Mouse (Mus musculus) spleen, adult 2 months (tissue): ENCODE results near the gene Slc35f6. TPM values are rescaled to one million over a fixed set of nuclear protein-coding genes. Genes with fewer than 3 reads are reported as not detected.
"Not testable (repeated sequence)": the region's sequence is repeated elsewhere in the genome, so short reads cannot be mapped to it uniquely, and the experiment has no call there.

Experiments used
- DNase-seq, 2 experiments: peaks; one replicate each; pipeline versions ENCODE4 v3.0.0 to v3.0.0-alpha.2; 2012 to 2021; ENCODE audit warnings: low spot score in 2 of 2, low read depth in 1 of 2
- H3K27ac ChIP-seq: fragments of 200-500 bp; 2 replicates; pipeline ENCODE4 v1.5.1; 2012; ENCODE audit warnings: low read length, inconsistent platforms; ENCODE audit not compliant: insufficient read depth
- H3K27me3 ChIP-seq: fragments of 200-500 bp; 2 replicates; pipeline ENCODE4 v1.6.1; 2012; ENCODE audit warnings: mild to moderate bottlenecking, moderate library complexity, low read length, inconsistent platforms; ENCODE audit not compliant: control insufficient read depth, insufficient read depth
- H3K36me3 ChIP-seq: fragments of 200-500 bp; 2 replicates; pipeline ENCODE4 v1.6.1; 2012; ENCODE audit warnings: mild to moderate bottlenecking, low read length, inconsistent platforms; ENCODE audit not compliant: control insufficient read depth, insufficient read depth
- H3K4me1 ChIP-seq: fragments of 200-500 bp; 2 replicates; pipeline ENCODE4 v1.6.1; 2011; ENCODE audit warnings: inconsistent platforms; ENCODE audit not compliant: control insufficient read depth, insufficient read depth, insufficient read length
- H3K4me3 ChIP-seq: fragments of 200-500 bp; 2 replicates; pipeline ENCODE4 v1.5.1; 2011; ENCODE audit warnings: mild to moderate bottlenecking, inconsistent platforms; ENCODE audit not compliant: insufficient read depth, insufficient read length; ENCODE audit errors: extremely low read depth
- CTCF ChIP-seq: fragments of 200-500 bp; IDR thresholded peaks from 2 replicates; pipeline ENCODE4 v1.5.1; 2011; ENCODE audit warnings: mild to moderate bottlenecking, inconsistent platforms; ENCODE audit not compliant: insufficient read depth, insufficient read length, insufficient replicate concordance; ENCODE audit errors: extremely low read depth
- POLR2A ChIP-seq: fragments of 200-500 bp; IDR thresholded peaks from 2 replicates; pipeline ENCODE4 v1.6.1; 2011; ENCODE audit warnings: low read depth, low read length, inconsistent platforms
- WGBS: fragments of 180-500 bp; shearing (Covaris S2); methylation state at CpG from one replicate; pipeline ENCODE4 v1.1.7; 2018; 5-methylcytosine and 5-hydroxymethylcytosine counted together
- polyA plus RNA-seq: library from polyadenylated mRNA; depleted of rRNA; stranded (reverse); fragments of >200 nt; gene quantifications from 2 replicates; pipeline ENCODE4 v1.2.3, GENCODE M21; 2012

Gene Slc35f6
- polyA plus RNA-seq, 1 experiment, result 56.6 TPM

- TF ChIP-seq CTCF (no peak), POLR2A (no peak)
- WGBS, result 89% methylated on average over 3 of the region's 3 CpGs
- H3K4me3 ChIP-seq, result no peak overlapping the region
- H3K36me3 ChIP-seq, result peaks cover 26% of the 10 kb centered on the region
- no peaks in the 10 kb centered on the region for H3K27me3 ChIP-seq
- peaks cover 6% of the 10 kb centered on the region; the same call in 1 of the 2 replicates for H3K4me1 ChIP-seq
- H3K27ac ChIP-seq, result no peak overlapping the region
- DNase-seq, result no peak
These were observed 21.7 kb downstream of the Slc35f6 start for GRCm38 (mm10) chr5:30669496-30669830.

- peaks cover 30% of the 10 kb centered on the region for H3K36me3 ChIP-seq
- 89% methylated on average over 7 of the region's 7 CpGs for WGBS
- no peak overlapping the region for H3K4me3 ChIP-seq
- TF ChIP-seq POLR2A (no peak), CTCF (no peak)
- no peak for DNase-seq
- no peaks in the 10 kb centered on the region for H3K27me3 ChIP-seq
- no peak overlapping the region for H3K27ac ChIP-seq
- H3K4me1 ChIP-seq, result peaks cover 6% of the 10 kb centered on the region; the same call in 1 of the 2 replicates
These were observed 22.4 kb downstream of the Slc35f6 start for GRCm38 (mm10) chr5:30670091-30670490.

- Histone ChIP-seq H3K36me3 (peaks cover 33% of the 10 kb centered on the region), H3K27ac (no peak overlapping the region), H3K27me3 (no peaks in the 10 kb centered on the region), H3K4me1 (no peaks in the 10 kb centered on the region), H3K4me3 (no peak overlapping the region)
- no peak for TF ChIP-seq POLR2A
- TF ChIP-seq CTCF, result no peak
- 92% methylated on average over 7 of the region's 7 CpGs for WGBS
- DNase-seq, result no peak
These were observed 26.3 kb downstream of the Slc35f6 start for GRCm38 (mm10) chr5:30674001-30674400.

GRCm38 (mm10) chr5:30676800-30677199, 29.1 kb downstream of the Slc35f6 start:
- no peak for TF ChIP-seq POLR2A
- no peak for TF ChIP-seq CTCF
- no peak overlapping the region for H3K27ac ChIP-seq
- DNase-seq, result no peak
- H3K4me1 ChIP-seq, result no peaks in the 10 kb centered on the region
- no peak overlapping the region for H3K4me3 ChIP-seq
- peaks cover 27% of the 10 kb centered on the region for H3K36me3 ChIP-seq
- H3K27me3 ChIP-seq, result no peaks in the 10 kb centered on the region
- 95% methylated on average over 7 of the region's 7 CpGs for WGBS

- H3K4me1 ChIP-seq, H3K4me3 ChIP-seq, H3K27me3 ChIP-seq, H3K27ac ChIP-seq, DNase-seq: not testable (repeated sequence)
- peaks cover 21% of the 10 kb centered on the region for H3K36me3 ChIP-seq
- WGBS, result 91% methylated on average over 3 of the region's 3 CpGs
These were observed 30.3 kb downstream of the Slc35f6 start for GRCm38 (mm10) chr5:30678069-30678468.

- 95% methylated on average over 4 of the region's 4 CpGs for WGBS
These were observed 31.1 kb downstream of the Slc35f6 start for GRCm38 (mm10) chr5:30678722-30679296.

GRCm38 (mm10) chr5:30679593-30679992, 31.9 kb downstream of the Slc35f6 start:
- H3K4me3 ChIP-seq, result no peak overlapping the region
- TF ChIP-seq CTCF, result no peak
- H3K27me3 ChIP-seq, result no peaks in the 10 kb centered on the region
- WGBS, result 60% methylated on average over 5 of the region's 5 CpGs
- H3K4me1 ChIP-seq, result no peaks in the 10 kb centered on the region
- H3K27ac ChIP-seq, result no peak overlapping the region
- no peak for DNase-seq
- H3K36me3 ChIP-seq, result peaks cover 8% of the 10 kb centered on the region

More at GRCm38 (mm10) chr5:30678722-30679296, 31.1 kb downstream of the Slc35f6 start:
- no peak for TF ChIP-seq POLR2A
- TF ChIP-seq CTCF, result no peak
- DNase-seq, result no peak
- H3K4me1 ChIP-seq, result no peaks in the 10 kb centered on the region
- H3K27ac ChIP-seq, result no peak overlapping the region
- peaks cover 14% of the 10 kb centered on the region for H3K36me3 ChIP-seq
- no peak overlapping the region for H3K4me3 ChIP-seq
- no peaks in the 10 kb centered on the region for H3K27me3 ChIP-seq

GRCm38 (mm10) chr5:30681970-30682369, 34.2 kb downstream of the Slc35f6 start:
- Histone ChIP-seq H3K27ac (no peak overlapping the region), H3K27me3 (no peaks in the 10 kb centered on the region), H3K4me3 (no peak overlapping the region), H3K36me3 (no peaks in the 10 kb centered on the region), H3K4me1 (no peaks in the 10 kb centered on the region)
- 95% methylated on average over 5 of the region's 5 CpGs for WGBS
- DNase-seq, result no peak
- TF ChIP-seq CTCF (no peak), POLR2A (no peak)
